Mouse (Mus musculus): ENCODE results near the gene H3f3a. TPM values are rescaled to one million over a fixed set of nuclear protein-coding genes. Genes with fewer than 3 reads are reported as not detected.

Gene H3f3a
- polyA plus RNA-seq, 1 experiment from 2014 or later = 1,306 TPM

GRCm38 (mm10) chr1:180812463-180813408, 1.0 kb downstream of the H3f3a start:
- H3K36me3 ChIP-seq (replicated peaks; ENCODE audit: insufficient read depth, low read length) = peaks cover 32% of the 10 kb centered on the region
- no peak for TF ChIP-seq CTCF (IDR thresholded peaks at IDR 0.05; ENCODE audit: low read depth)
- no peak for TF ChIP-seq EP300 (IDR thresholded peaks at IDR 0.05; ENCODE audit: low read depth)
- WGBS (ENCODE audit: insufficient replicate concordance) = under 1% methylated on average over 66 of the region's 71 CpGs
- ATAC-seq = peak; percentile 22
- peak; percentile 69 for DNase-seq
- peak overlapping the region; percentile 99 for H3K9ac ChIP-seq (replicated peaks)
- peak overlapping the region; percentile 97 for H3K27ac ChIP-seq (ENCODE audit: low read depth)
- no peaks in the 10 kb centered on the region for H3K27me3 ChIP-seq (ENCODE audit: insufficient read depth, low read length)
- H3K9me3 ChIP-seq (ENCODE audit: low read length) = no peaks in the 10 kb centered on the region
- H3K4me3 ChIP-seq (ENCODE audit: low read depth, low read length) = peak overlapping the region; percentile 83
- H3K4me1 ChIP-seq (ENCODE audit: insufficient read depth) = peaks cover 28% of the 10 kb centered on the region
- peak overlapping the region; percentile 67 for H3K4me2 ChIP-seq (ENCODE audit: low read depth, low read length)

- no peak for ATAC-seq
- under 1% methylated on average over 27 of the region's 27 CpGs for WGBS (ENCODE audit: insufficient replicate concordance)
- H3K27me3 ChIP-seq (ENCODE audit: insufficient read depth, low read length) = no peaks in the 10 kb centered on the region
- DNase-seq = no peak
- H3K9me3 ChIP-seq (ENCODE audit: low read length) = no peaks in the 10 kb centered on the region
- peak overlapping the region; percentile 97 for H3K27ac ChIP-seq (ENCODE audit: low read depth)
- peak overlapping the region; percentile 67 for H3K4me2 ChIP-seq (ENCODE audit: low read depth, low read length)
- H3K4me3 ChIP-seq (ENCODE audit: low read depth, low read length) = peak overlapping the region; percentile 83
- H3K36me3 ChIP-seq (replicated peaks; ENCODE audit: insufficient read depth, low read length) = peaks cover 41% of the 10 kb centered on the region
- H3K9ac ChIP-seq (replicated peaks) = peak overlapping the region; percentile 99
- TF ChIP-seq CTCF (IDR thresholded peaks at IDR 0.05; ENCODE audit: low read depth) = peak; percentile 82
- TF ChIP-seq EP300 (IDR thresholded peaks at IDR 0.05; ENCODE audit: low read depth) = no peak; the same call in 1 of the 2 replicates
- H3K4me1 ChIP-seq (ENCODE audit: insufficient read depth) = peaks cover 26% of the 10 kb centered on the region
Observed at GRCm38 (mm10) chr1:180811596-180812462, 1.9 kb downstream of the H3f3a start.

DNA sequence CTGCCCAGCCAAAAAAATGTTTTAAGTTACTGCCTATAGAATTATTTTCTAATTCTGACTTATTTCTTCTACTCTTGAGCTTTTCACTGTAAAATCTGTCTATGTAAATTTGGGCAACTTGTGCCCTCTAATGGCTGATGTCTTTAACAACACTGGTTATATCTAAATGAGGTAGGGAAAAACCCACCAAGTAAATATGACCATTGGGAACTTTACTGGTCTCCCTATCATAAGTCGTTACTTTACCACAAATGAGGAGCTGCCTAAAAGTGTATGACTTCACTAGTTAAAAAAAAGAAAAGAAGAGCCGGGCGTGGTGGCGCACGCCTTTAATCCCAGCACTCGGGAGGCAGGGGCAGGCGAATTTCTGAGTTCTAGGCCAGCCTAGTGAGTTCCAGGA, 2.8 kb downstream of the H3f3a start:
- Histone ChIP-seq H3K4me1 (ENCODE audit: insufficient read depth) (peaks cover 26% of the 10 kb centered on the region), H3K4me2 (ENCODE audit: low read depth, low read length) (peak overlapping the region; percentile 67), H3K9me3 (ENCODE audit: low read length) (no peaks in the 10 kb centered on the region), H3K27ac (ENCODE audit: low read depth) (peak overlapping the region; percentile 26; the same call in 1 of the 2 replicates), H3K27me3 (ENCODE audit: insufficient read depth, low read length) (no peaks in the 10 kb centered on the region), H3K9ac (replicated peaks) (peak overlapping the region; percentile 47), H3K4me3 (ENCODE audit: low read depth, low read length) (peak overlapping the region; percentile 83), H3K36me3 (replicated peaks; ENCODE audit: insufficient read depth, low read length) (peaks cover 50% of the 10 kb centered on the region)
- ATAC-seq (no peak), DNase-seq (no peak)
- TF ChIP-seq EP300 (IDR thresholded peaks at IDR 0.05; ENCODE audit: low read depth) = no peak
- TF ChIP-seq CTCF (IDR thresholded peaks at IDR 0.05; ENCODE audit: low read depth) = peak; percentile 50
- WGBS (ENCODE audit: insufficient replicate concordance) = 40% methylated on average over 7 of the region's 7 CpGs

DNA sequence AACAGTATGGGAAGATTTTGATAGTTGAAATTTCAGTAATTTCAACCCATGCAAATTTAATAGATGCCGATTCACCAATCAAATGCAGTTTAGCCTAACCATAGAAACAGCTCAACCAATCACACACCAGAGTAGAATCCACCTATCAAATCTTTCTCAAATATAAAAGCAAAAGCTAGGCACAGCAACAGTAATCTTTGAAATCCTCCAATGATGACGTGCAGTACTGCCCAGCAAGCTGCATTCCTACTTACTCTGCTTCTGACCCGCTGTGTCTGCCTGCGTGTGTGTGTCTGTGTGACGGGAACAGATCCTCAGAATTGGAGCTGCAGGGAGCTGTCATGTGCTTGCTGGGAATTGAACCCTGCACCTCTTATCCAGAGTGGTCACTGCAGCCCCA, 4.9 kb downstream of the H3f3a start:
- TF ChIP-seq CTCF (IDR thresholded peaks at IDR 0.05; ENCODE audit: low read depth) = no peak
- no peak for TF ChIP-seq EP300 (IDR thresholded peaks at IDR 0.05; ENCODE audit: low read depth)
- H3K36me3 ChIP-seq (replicated peaks; ENCODE audit: insufficient read depth, low read length) = peaks cover 71% of the 10 kb centered on the region
- no peaks in the 10 kb centered on the region for H3K27me3 ChIP-seq (ENCODE audit: insufficient read depth, low read length)
- 89% methylated on average over 5 of the region's 5 CpGs for WGBS (ENCODE audit: insufficient replicate concordance)
- no peak overlapping the region for H3K27ac ChIP-seq (ENCODE audit: low read depth)
- DNase-seq (no peak), ATAC-seq (no peak)
- H3K4me3 ChIP-seq (ENCODE audit: low read depth, low read length) = no peak overlapping the region
- no peak overlapping the region for H3K9ac ChIP-seq (replicated peaks)
- H3K4me1 ChIP-seq (ENCODE audit: insufficient read depth) = peaks cover 11% of the 10 kb centered on the region
- H3K9me3 ChIP-seq (ENCODE audit: low read length) = no peaks in the 10 kb centered on the region
- H3K4me2 ChIP-seq (ENCODE audit: low read depth, low read length) = peak overlapping the region; percentile 36; the same call in 1 of the 2 replicates

GRCm38 (mm10) chr1:180803881-180804280, 9.9 kb downstream of the H3f3a start:
- peaks cover 3% of the 10 kb centered on the region for H3K4me1 ChIP-seq (ENCODE audit: insufficient read depth)
- no peak overlapping the region for H3K9ac ChIP-seq (replicated peaks)
- ATAC-seq = no peak
- DNase-seq = no peak
- no peaks in the 10 kb centered on the region for H3K9me3 ChIP-seq (ENCODE audit: low read length)
- no peak overlapping the region for H3K4me3 ChIP-seq (ENCODE audit: low read depth, low read length)
- peaks cover 79% of the 10 kb centered on the region for H3K36me3 ChIP-seq (replicated peaks; ENCODE audit: insufficient read depth, low read length)
- no peaks in the 10 kb centered on the region for H3K27me3 ChIP-seq (ENCODE audit: insufficient read depth, low read length)
- TF ChIP-seq CTCF (IDR thresholded peaks at IDR 0.05; ENCODE audit: low read depth) = no peak
- no peak for TF ChIP-seq EP300 (IDR thresholded peaks at IDR 0.05; ENCODE audit: low read depth)
- no peak overlapping the region for H3K27ac ChIP-seq (ENCODE audit: low read depth)
- H3K4me2 ChIP-seq (ENCODE audit: low read depth, low read length) = no peak overlapping the region
- 88% methylated on average over 6 of the region's 6 CpGs for WGBS (ENCODE audit: insufficient replicate concordance)
